Mouse (Mus musculus) G1E (cell line): Measurements from ENCODE around the gene Nrarp.

Experiments used
- CTCF ChIP-seq: IDR thresholded peaks from 2 replicates; pipeline ENCODE4 v1.5.1; 2012; ENCODE audit warnings: low read depth, low read length, inconsistent platforms, mixed read lengths
- GATA2 ChIP-seq: IDR thresholded peaks from 2 replicates; pipeline ENCODE4 v1.6.1; 2012; ENCODE audit warnings: low read depth, low read length, inconsistent platforms, borderline replicate concordance

- TF ChIP-seq CTCF: no peak
- TF ChIP-seq GATA2: no peak
These were observed 44.5 kb downstream of the Nrarp start for GRCm38 (mm10) chr2:25224766-25225752.
